Mouse (Mus musculus): ENCODE data around the gene Leo1. TPM values are rescaled to one million over a fixed set of nuclear protein-coding genes. Genes with fewer than 3 reads are reported as not detected.

Leo1 gene
- polyA plus RNA-seq, 1 experiment: 14.3 TPM

DNA sequence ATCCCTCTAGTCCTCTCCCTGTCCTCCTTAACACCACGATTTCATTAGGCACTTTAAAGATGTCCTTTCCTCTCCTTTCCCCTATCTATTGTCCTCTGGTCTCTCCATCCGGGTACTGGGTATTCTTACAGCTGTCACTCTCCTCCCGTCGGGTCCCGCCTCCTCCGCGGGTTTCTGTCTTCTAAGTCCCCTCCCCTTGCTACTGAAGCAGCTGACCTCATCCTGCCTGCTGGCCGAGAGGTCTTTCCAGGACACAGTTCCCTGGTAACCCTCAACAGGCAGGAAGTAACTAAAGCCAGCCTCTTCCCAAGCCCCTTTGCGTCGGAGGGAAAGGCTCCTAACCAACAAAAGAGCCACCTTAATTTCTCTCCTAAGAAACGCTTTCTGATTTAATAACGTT is 5.4 kb upstream of the Leo1 start:
- TF ChIP-seq GATA1 (IDR thresholded peaks at IDR 0.05; ENCODE audit: low read length): no peak

DNA sequence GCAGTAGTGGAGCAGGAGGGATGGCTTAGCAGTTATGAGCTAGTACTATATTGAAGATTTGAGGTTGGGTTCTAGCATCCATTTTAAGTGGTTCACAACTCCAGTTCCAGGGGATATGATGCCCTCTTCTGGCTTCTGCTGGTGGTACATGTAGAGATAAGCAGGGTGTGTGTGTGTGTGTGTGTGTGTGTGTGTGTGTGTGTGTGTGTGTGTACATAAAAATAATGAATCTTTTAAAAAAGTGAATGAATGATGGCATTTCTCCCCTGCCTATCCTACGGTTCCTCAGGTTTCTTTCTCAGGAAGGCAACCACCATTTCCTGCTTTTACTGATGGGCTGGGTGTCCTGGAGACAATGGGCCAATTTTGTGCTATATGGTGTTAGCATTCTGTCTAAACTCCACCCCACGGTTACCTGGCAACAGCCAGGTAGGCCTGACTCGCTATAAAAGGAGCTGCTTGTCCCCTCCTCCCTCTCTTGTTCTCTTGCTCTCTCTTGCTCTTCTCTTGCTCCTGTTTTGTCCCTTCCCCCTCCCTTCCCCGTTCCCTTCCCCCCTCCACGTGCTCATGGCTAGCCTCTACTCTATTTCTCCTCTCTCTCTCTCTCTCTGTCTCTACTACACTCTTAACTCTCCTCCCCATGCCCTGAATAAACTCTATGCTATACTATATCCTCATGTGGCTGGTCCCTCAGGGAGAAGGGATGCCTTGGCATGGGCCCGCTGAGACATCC is 3.5 kb upstream of the Leo1 start:
- TF ChIP-seq GATA1 (IDR thresholded peaks at IDR 0.05; ENCODE audit: low read length): no peak

- TF ChIP-seq GATA1 (IDR thresholded peaks at IDR 0.05; ENCODE audit: low read length): no peak
Observed at GRCm38 (mm10) chr9:75441691-75442131, 387 bp downstream of the Leo1 start.

DNA sequence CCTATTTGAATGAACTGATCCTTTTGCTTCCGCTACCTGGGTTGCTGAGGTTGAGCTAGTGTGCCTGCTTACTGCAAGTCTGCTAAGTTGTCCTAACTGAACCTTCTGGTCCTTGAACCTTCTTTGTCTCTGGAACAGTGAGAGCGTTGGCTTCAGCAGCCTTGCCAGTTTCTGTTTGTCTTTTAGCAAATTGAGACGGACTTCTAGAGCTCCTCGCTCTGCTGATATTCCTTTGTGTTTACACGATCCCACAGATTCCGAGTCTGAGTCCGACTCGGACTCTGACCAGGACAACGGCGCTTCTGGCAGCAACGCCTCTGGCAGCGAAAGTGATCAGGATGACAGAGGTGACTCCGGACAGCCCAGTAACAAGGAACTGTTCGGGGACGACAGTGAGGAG is 3.7 kb downstream of the Leo1 start:
- TF ChIP-seq GATA1 (IDR thresholded peaks at IDR 0.05; ENCODE audit: low read length): no peak

DNA sequence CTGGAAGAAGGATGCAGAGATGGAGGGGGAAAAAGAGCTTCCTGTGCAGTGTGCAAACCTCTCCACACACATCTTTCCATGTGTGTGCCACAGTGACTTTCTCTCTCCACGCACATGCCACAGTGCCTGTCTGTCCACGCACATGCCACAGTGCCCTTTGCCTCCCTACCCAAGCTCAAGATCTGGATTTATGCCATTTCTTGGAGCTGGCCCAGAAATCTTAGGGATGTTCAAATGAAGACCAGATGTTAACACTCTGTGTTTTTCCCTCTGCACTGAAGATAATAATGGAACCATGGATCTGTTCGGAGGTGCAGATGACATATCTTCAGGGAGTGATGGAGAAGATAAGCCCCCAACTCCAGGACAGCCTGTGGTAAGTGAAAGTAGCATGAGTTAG is 6.7 kb downstream of the Leo1 start:
- no peak for TF ChIP-seq GATA1 (IDR thresholded peaks at IDR 0.05; ENCODE audit: low read length)

GRCm38 (mm10) chr9:75453994-75454393 is 12.7 kb downstream of the Leo1 start:
- TF ChIP-seq GATA1 (IDR thresholded peaks at IDR 0.05; ENCODE audit: low read length): no peak

- TF ChIP-seq GATA1 (IDR thresholded peaks at IDR 0.05; ENCODE audit: low read length): no peak
Observed at GRCm38 (mm10) chr9:75455684-75456083, 14.4 kb downstream of the Leo1 start.

- no peak for TF ChIP-seq GATA1 (IDR thresholded peaks at IDR 0.05; ENCODE audit: low read length)
Observed at GRCm38 (mm10) chr9:75463050-75463660, 21.8 kb downstream of the Leo1 start.

- TF ChIP-seq GATA1 (IDR thresholded peaks at IDR 0.05; ENCODE audit: low read length): no peak
Observed at GRCm38 (mm10) chr9:75465856-75466255, 24.5 kb downstream of the Leo1 start.

DNA sequence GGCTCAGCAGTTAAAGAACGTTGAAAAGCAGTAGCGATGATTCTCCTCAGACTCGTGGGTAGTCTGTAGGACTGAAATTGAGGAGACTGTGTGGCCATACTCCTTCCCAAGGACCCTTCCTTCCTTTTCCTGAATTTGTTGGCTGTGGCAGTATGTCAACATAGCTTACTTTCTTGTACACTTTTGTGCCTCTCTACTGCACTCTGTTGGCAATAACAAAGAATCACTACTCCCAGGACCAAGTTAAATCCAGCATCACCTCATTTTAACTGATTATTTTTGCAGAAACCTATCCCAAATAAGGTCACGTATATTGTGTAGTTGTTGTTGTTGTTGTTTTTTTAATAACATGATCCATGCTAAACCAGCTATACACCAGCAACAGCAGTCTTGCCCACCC is 25.3 kb downstream of the Leo1 start:
- no peak for TF ChIP-seq GATA1 (IDR thresholded peaks at IDR 0.05; ENCODE audit: low read length)

DNA sequence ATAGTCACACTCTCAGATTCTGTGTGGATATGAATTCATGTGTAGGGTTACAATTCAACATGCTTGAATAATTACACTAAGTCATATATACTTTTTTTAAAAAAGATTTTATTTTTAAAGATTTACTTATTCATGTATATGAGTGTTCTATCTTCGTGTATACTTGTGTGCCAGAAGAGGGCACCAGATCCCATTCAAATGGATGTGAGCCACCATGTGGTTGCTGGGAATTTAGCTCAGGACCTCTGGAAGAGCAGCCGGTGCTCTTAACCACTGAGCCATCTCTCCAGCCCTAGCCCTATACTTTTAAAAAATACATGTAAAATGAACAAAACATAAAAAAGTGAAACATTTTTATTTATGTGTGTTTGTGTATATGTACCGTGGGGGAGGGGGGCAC is 26.3 kb downstream of the Leo1 start:
- TF ChIP-seq GATA1 (IDR thresholded peaks at IDR 0.05; ENCODE audit: low read length): no peak

DNA sequence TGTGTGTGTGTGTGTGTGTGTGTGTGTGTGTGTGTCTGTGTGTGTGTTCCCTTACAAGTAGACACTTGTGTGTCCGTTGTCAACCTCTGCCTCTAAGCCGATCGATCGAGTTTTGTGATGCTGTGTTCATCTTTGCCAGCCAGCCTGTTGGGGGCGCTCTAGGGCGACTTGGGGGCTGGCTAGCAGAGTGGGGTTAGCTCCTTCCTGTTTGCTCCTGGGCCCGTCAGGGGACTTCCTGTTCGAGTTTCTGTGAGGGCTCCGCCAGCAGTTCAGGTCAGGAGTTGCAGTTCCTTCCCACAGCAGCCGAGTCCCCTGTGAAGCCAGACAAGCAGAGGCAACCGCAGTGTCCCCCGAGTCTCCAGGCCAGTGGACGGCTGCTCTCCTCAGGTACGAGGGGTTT is 27.0 kb downstream of the Leo1 start:
- no peak for TF ChIP-seq GATA1 (IDR thresholded peaks at IDR 0.05; ENCODE audit: low read length)

GRCm38 (mm10) chr9:75477212-75477611 is 35.9 kb downstream of the Leo1 start:
- TF ChIP-seq GATA1 (IDR thresholded peaks at IDR 0.05; ENCODE audit: low read length): no peak

DNA sequence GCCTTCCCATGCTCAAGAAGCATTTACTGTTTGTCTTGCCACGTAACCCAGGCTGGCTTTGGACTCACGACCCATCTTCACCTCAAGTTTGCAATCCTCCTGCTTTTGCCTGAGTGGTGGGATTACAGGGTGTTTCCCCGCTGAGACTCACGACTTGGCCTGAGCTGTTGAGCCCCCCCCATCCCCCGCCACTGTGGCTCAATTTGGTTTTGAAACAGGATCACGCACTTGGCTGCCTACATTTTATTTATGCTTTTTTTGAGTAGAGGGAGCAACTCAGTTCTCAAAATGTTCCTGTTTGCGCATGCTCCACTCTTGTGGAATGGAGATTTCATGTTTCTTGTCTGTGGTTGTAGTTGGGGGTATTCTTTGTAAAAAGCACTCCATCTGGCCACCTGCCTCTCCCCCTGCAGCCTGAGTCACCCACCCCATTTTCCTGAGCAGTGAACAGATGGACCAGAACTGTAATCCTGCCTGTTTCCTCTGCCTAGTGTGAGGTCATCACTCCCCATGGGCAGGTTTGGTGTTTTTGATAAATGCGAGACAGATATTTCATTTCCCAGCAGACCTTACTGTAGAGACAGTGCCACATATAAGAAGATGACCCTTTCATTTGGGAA is 37.9 kb downstream of the Leo1 start:
- no peak for TF ChIP-seq GATA1 (IDR thresholded peaks at IDR 0.05; ENCODE audit: low read length)

DNA sequence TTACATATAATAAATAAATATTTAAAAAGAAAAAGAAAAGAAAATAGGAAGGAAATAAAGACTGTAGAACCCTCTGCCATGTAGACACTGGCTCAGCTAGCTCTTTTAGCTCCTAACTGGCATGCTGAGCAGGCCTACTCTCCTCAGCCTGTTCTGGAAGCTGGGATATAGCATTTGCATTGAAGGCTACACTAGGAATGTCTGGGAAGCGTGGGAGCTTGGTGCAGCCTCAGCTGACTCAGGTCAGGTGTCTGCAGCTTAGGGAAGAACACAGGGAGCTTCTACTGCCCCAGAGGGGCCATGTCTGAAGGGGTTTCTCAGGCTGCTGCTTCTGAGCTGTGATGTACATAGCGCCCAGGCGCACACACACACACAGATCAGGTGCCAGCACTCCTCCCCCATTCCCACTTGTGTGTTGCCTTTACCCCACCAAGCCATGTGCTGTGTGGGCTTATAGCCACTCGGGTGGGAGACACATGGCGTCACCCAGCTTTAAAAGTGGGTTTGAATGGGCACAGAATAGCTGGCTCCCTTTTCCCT is 39.3 kb downstream of the Leo1 start:
- TF ChIP-seq GATA1 (IDR thresholded peaks at IDR 0.05; ENCODE audit: low read length): no peak

GRCm38 (mm10) chr9:75485231-75485630 is 43.9 kb downstream of the Leo1 start:
- no peak for TF ChIP-seq GATA1 (IDR thresholded peaks at IDR 0.05; ENCODE audit: low read length)
